Mouse (Mus musculus) lung, adult 2 months (tissue): ENCODE data around the gene Haus2.

ENCODE experiments used
- CTCF ChIP-seq: fragments of 200-500 bp; IDR thresholded peaks from 2 replicates; pipeline ENCODE4 v1.5.1; 2011; ENCODE audit warnings: mild to moderate bottlenecking, low read length, control low read depth; ENCODE audit not compliant: insufficient read depth
- POLR2A ChIP-seq: fragments of 200-500 bp; IDR thresholded peaks from 2 replicates; pipeline ENCODE4 v1.6.1; 2011; ENCODE audit warnings: low read depth, mild to moderate bottlenecking, control low read depth, low read length, borderline replicate concordance; ENCODE audit errors: extremely low read depth

DNA sequence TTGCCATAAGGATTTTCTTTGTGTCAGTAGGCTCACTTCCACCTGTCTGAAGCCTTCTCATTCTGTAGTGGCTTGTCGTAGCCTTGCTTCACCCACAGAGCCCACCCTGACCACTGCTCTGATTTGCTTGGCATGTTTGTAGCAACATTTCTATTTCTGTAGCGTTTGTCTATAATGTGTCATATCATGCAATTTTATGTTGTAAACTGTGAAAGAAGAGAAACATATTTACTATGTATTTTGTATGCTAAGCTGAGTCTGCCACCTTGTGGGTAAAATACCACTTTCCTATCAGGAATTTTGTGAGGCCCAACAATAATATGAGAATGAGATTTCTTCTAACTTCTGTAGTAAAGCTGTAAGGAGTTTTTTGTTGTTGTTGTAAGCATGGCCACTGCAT, 61.1 kb downstream of the Haus2 start:
- TF ChIP-seq POLR2A (no peak), CTCF (peak; percentile 16; the same call in 1 of the 2 replicates)
